ENCODE assay signal across 24 mouse cellular contexts in genomic region chr6:13108662-13109061, GRCm38 (mm10).
"Had no signal": no experiment of that assay in that cellular context is flagged by ENCODE, and none has a peak within 500 bp of the region (broad histone marks: within the 10 kb centered on the region; RNA-seq: fewer than 3 reads in every experiment).

No protein-coding gene starts in this region.

- H3K4me3 ChIP-seq: heart, embryonic 13.5 days; heart, embryonic 15.5 days; hindbrain, embryonic 13.5 days; hindbrain, embryonic 15.5 days; kidney, embryonic 15.5 days; limb, embryonic 10.5 days; limb, embryonic 12.5 days; liver, embryonic 13.5 days; liver, embryonic 15.5 days had no signal

- H3K9ac ChIP-seq: heart, embryonic 13.5 days; heart, embryonic 15.5 days; hindbrain, embryonic 13.5 days; hindbrain, embryonic 15.5 days; kidney, embryonic 15.5 days; limb, embryonic 12.5 days; liver, embryonic 13.5 days; liver, embryonic 15.5 days; liver, postnatal 0 days had no signal

- DNase-seq: gastrocnemius, postnatal 10 days; gastrocnemius, postnatal 25 days; heart, adult 18-20 months; heart, postnatal 14 days; heart, postnatal 36 days; kidney, adult 11 months; kidney, adult 2 months; kidney, adult 9 months; kidney, postnatal 25 days; kidney, postnatal 4 days; layer of hippocampus, adult 9-11 months; liver; liver, embryonic 13.5 days; liver, postnatal 0 days had no signal

- H3K27ac ChIP-seq: heart, embryonic 13.5 days; heart, embryonic 15.5 days; hindbrain, embryonic 13.5 days; hindbrain, embryonic 15.5 days; hindbrain, postnatal 0 days; kidney, embryonic 15.5 days; kidney, postnatal 0 days; limb, embryonic 10.5 days; limb, embryonic 12.5 days; liver, embryonic 13.5 days; liver, embryonic 15.5 days had no signal

- H3K4me1 ChIP-seq: heart, embryonic 13.5 days; heart, embryonic 15.5 days; hindbrain, embryonic 13.5 days; hindbrain, embryonic 15.5 days; kidney, embryonic 15.5 days; limb, embryonic 10.5 days; limb, embryonic 12.5 days; liver, embryonic 13.5 days; liver, embryonic 15.5 days had no signal

- H3K36me3 ChIP-seq: heart, embryonic 13.5 days; heart, embryonic 15.5 days; hindbrain, embryonic 13.5 days; hindbrain, embryonic 15.5 days; kidney, embryonic 15.5 days; limb, embryonic 10.5 days; limb, embryonic 12.5 days; liver, embryonic 13.5 days; liver, embryonic 15.5 days had no signal

- H3K27me3 ChIP-seq: heart, embryonic 13.5 days; heart, embryonic 15.5 days; hindbrain, embryonic 13.5 days; hindbrain, embryonic 15.5 days; kidney, embryonic 15.5 days; limb, embryonic 12.5 days; liver, embryonic 13.5 days; liver, embryonic 15.5 days had no signal
